Mouse (Mus musculus) erythroblast, embryonic 14.5 days (primary cell): ENCODE data around the gene Clip4.

Experiments used
- GATA1 ChIP-seq: IDR thresholded peaks from 2 replicates; pipeline ENCODE4 v1.6.1; 2012; ENCODE audit warnings: low read length, inconsistent platforms, mixed read lengths
- TAL1 ChIP-seq: IDR thresholded peaks from 3 replicates; pipeline ENCODE4 v1.6.1; 2012; ENCODE audit warnings: low read length, inconsistent platforms, mixed read lengths

DNA sequence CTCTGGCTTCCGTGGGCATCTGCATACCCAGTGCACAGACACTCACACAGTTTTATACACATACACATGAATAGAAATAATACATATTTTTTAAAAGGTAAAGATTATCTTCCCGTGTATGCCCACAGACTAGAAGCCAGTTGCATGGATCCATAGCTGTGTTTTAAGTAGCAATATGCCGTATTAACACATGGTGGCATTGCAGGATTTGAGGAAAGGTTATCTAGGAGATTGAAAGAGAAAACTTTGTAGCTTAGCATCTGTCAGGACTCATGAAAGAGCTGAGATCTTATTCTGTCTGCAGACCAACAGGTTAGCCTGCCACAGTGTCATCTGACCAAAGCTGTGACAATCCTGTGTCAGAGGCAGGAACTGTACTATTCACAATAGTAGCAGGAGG, 63.7 kb downstream of the Clip4 start:
- TF ChIP-seq TAL1 (no peak), GATA1 (no peak)
